Mouse (Mus musculus) G1E (cell line): ENCODE measurements around the gene Hhipl1. TPM values are rescaled to one million over a fixed set of nuclear protein-coding genes. Genes with fewer than 3 reads are reported as not detected.

Source experiments
- ATAC-seq: 2 replicates; pipeline ENCODE4 v1.8.0; 2016; ENCODE audit warnings: mild to moderate bottlenecking; ENCODE audit not compliant: insufficient number of reproducible peaks, poor library complexity, low FRiP score, severe bottlenecking; ENCODE audit errors: extremely low read depth
- DNase-seq: peaks from one replicate; pipeline ENCODE4 v3.0.0; 2012; ENCODE audit warnings: low spot score
- H3K27me3 ChIP-seq: 2 replicates; pipeline ENCODE4 v1.6.1; 2012; ENCODE audit warnings: mild to moderate bottlenecking, low read length, inconsistent platforms; ENCODE audit not compliant: insufficient read depth
- H3K36me3 ChIP-seq: replicated peaks from 2 replicates; pipeline ENCODE3; 2012; ENCODE audit warnings: mild to moderate bottlenecking, inconsistent platforms
- H3K4me1 ChIP-seq: 2 replicates; pipeline ENCODE4 v1.6.1; 2012; ENCODE audit warnings: low read depth, low read length, inconsistent platforms, mixed read lengths; ENCODE audit not compliant: insufficient read depth
- H3K4me3 ChIP-seq: 2 replicates; pipeline ENCODE4 v1.5.1; 2012; ENCODE audit warnings: low read depth, mild to moderate bottlenecking, inconsistent platforms, low read length, moderate library complexity, mixed read lengths
- H3K9me3 ChIP-seq: replicated peaks from 2 replicates; pipeline ENCODE4 v1.6.1; 2012; ENCODE audit warnings: inconsistent platforms
- CTCF ChIP-seq: IDR thresholded peaks from 2 replicates; pipeline ENCODE4 v1.5.1; 2012; ENCODE audit warnings: low read depth, low read length, inconsistent platforms, mixed read lengths
- GATA1 ChIP-seq: IDR thresholded peaks from 2 replicates; pipeline ENCODE4 v1.6.1; 2012; ENCODE audit warnings: borderline replicate concordance, low read length, inconsistent platforms, mixed read lengths
- GATA2 ChIP-seq: IDR thresholded peaks from 2 replicates; pipeline ENCODE4 v1.6.1; 2012; ENCODE audit warnings: low read depth, low read length, inconsistent platforms, borderline replicate concordance
- POLR2AphosphoS5 ChIP-seq: IDR thresholded peaks from 2 replicates; pipeline ENCODE4 v1.6.1; 2012; ENCODE audit warnings: low read depth, low read length, inconsistent platforms; ENCODE audit not compliant: insufficient replicate concordance
- TAL1 ChIP-seq: conservative IDR thresholded peaks from 2 replicates; pipeline ENCODE4 v1.6.1; 2012; ENCODE audit warnings: low read depth, low read length, inconsistent platforms, mixed read lengths
- polyA plus RNA-seq: library from polyadenylated mRNA; stranded (reverse); fragments of >175 nt; gene quantifications from 2 replicates; pipeline ENCODE4 v1.2.3, GENCODE M21; 2012
- total RNA-seq, 2 experiments: library from RNA; stranded (forward) in 1 of 2; stranded (reverse) in 1 of 2; fragments of 200-1000 nt in 1 of 2; fragments of >200 nt in 1 of 2; fragmentation: Nextera tagmentation in 1 of 2; gene quantifications; 2 replicates each; pipeline ENCODE4 v1.2.3; 2014 to 2017

Gene Hhipl1
- total RNA-seq (2014; fragmentation: Nextera tagmentation) (not detected in 2 replicates), total RNA-seq (2017) (0.05 and 0.06 TPM in 2 replicates), polyA plus RNA-seq (not detected in 2 replicates)

DNA sequence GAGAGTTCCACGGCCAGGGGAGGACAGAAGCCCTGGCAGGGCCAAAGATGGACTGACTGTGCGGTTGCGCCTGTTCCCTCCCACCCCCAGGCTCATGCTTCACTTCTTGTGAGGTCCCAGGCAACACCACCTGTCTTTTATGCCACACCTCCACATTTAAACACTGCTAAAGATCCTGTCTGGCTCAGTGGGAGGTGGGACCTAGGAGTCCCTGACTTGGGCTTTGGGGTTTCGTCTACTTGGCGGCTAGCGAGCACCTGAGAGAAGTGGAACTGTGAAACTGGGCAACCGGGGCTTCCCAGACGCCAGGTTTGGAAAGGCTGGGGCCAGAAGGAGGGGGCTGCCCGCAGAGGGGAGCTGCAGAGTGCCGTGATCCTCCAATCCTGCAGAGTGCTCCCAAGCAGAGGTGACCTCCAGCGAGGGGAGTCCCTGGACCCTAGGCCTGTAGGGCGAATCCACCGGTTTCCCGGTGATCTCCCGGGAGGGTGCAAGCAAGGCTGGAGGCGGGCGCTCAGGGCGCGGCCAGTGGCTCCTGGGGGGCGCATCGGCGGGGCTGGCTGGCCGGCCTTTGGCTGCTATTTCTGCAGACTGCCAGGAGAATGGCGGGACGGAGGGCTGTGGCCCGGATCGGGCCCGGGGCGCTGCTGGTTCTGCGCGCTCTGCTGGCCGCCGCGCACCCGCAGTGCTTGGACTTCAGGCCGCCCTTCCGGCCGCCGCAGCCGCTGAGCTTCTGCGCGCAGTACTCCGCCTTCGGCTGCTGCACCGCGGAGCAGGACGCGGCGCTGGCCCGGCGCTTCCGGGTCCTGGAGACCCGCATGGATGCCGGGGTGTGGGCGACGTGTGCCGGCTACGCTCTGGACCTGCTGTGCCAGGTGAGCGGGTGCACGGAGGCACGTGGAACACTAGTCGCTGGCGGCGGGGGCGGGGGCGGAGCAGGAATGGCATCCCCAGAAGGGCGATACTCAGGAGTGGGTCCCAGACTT, at the start of gene Hhipl1:
Hhipl1 (plus strand) TSS at position 459 of the 983 bp plus-strand sequence.
- DNase-seq (no peak), ATAC-seq (no peak)
- peak within 1 kb of the TSS; percentile 11; the same call in 1 of the 2 replicates for H3K4me3 ChIP-seq
- peaks cover 88% of the 10 kb centered on the region for H3K9me3 ChIP-seq
- H3K4me1 ChIP-seq, result no peaks in the 10 kb centered on the region
- TF ChIP-seq CTCF, result no peak
- no peak for TF ChIP-seq POLR2AphosphoS5
- TF ChIP-seq TAL1, result no peak
- TF ChIP-seq GATA2, result no peak
- no peak for TF ChIP-seq GATA1
- H3K36me3 ChIP-seq, result no peaks in the 10 kb centered on the region
- no peaks in the 10 kb centered on the region; the same call in 1 of the 2 replicates for H3K27me3 ChIP-seq

DNA sequence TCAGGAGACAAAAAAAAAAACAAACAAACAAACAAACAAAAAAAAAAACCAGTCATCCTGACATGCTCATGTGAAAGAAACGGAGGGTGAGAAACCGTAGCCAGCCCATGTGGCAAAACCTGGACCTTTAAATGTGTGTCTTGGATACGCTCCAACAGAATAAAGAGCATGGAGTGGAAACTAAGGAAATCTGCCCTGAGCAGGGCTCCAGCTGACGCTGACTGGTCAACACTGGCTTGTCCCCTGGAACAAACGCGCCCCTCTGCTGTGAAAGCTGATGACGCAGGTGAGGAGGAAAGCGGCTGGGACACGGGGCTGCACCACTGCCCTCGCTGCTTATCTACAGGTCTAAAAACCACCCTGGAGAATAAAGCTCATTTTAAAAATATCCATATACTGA, 49.3 kb upstream of the Hhipl1 start:
- Histone ChIP-seq H3K36me3 (no peaks in the 10 kb centered on the region), H3K9me3 (peaks cover 97% of the 10 kb centered on the region), H3K27me3 (no peaks in the 10 kb centered on the region; the same call in 1 of the 2 replicates), H3K4me1 (no peaks in the 10 kb centered on the region), H3K4me3 (no peak overlapping the region)
- TF ChIP-seq GATA1 (no peak), POLR2AphosphoS5 (no peak), GATA2 (no peak), CTCF (no peak), TAL1 (no peak)
- no peak for ATAC-seq
- DNase-seq, result no peak

DNA sequence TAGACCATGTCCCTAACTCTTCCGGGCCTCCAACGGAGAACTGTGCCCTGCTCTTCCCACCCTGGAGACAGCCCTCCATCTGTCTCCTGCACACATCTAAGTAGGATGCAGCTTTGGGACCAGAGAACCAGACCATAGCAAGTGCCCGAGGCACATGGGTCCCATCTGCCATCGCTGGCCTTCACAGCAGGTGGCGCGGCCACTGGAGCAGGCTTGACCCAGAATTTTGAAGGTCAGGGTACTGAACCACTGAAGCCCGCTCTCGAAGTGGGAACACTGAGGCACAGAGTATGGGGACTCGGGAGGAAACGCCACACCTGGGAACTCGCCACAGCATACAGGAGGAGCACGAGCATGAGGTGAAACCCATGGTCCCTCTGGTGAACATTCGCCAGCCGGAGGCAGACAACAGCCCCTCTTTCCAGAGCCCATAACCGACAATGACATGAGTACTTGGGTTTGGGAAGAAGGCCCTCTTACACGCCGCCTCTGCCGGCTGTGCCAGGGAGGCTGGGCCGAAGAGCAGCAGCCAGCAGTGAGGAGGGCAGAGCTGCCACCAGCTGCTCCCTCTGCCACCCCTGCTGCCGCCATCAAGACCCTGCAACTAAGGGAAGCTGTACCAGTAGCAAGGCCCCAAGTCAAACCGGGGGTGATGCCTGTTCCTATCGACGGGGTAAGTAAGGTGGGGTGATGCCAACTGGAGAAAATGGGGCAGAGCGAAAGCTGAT, 46.6 kb upstream of the Hhipl1 start:
- H3K27me3 ChIP-seq, result no peaks in the 10 kb centered on the region; the same call in 1 of the 2 replicates
- no peak for TF ChIP-seq CTCF
- TF ChIP-seq GATA1, result no peak
- DNase-seq (no peak), ATAC-seq (no peak)
- H3K4me1 ChIP-seq, result no peaks in the 10 kb centered on the region
- peak overlapping the region; percentile 5; the same call in 1 of the 2 replicates for H3K4me3 ChIP-seq
- H3K9me3 ChIP-seq, result peaks cover 97% of the 10 kb centered on the region
- H3K36me3 ChIP-seq, result no peaks in the 10 kb centered on the region

GRCm38 (mm10) chr12:108260950-108261349, 45.1 kb upstream of the Hhipl1 start:
- ATAC-seq (no peak), DNase-seq (no peak)
- Histone ChIP-seq H3K4me1 (no peaks in the 10 kb centered on the region), H3K27me3 (no peaks in the 10 kb centered on the region; the same call in 1 of the 2 replicates), H3K36me3 (no peaks in the 10 kb centered on the region), H3K9me3 (peaks cover 98% of the 10 kb centered on the region), H3K4me3 (no peak overlapping the region)
- no peak for TF ChIP-seq TAL1
- no peak for TF ChIP-seq POLR2AphosphoS5
- TF ChIP-seq GATA2, result no peak
- TF ChIP-seq CTCF, result no peak
- TF ChIP-seq GATA1, result no peak

- H3K4me1 ChIP-seq, result no peaks in the 10 kb centered on the region
- DNase-seq (no peak), ATAC-seq (no peak)
- TF ChIP-seq TAL1, result no peak
- no peak for TF ChIP-seq CTCF
- no peak for TF ChIP-seq POLR2AphosphoS5
- TF ChIP-seq GATA2, result no peak
- no peak for TF ChIP-seq GATA1
- peaks cover 97% of the 10 kb centered on the region for H3K9me3 ChIP-seq
- H3K36me3 ChIP-seq, result no peaks in the 10 kb centered on the region
- no peak overlapping the region for H3K4me3 ChIP-seq
- H3K27me3 ChIP-seq, result no peaks in the 10 kb centered on the region
These were observed 41.2 kb upstream of the Hhipl1 start for GRCm38 (mm10) chr12:108264918-108265317.
